Mouse (Mus musculus) cerebral cortex, adult 2 months (tissue): Measurements from ENCODE around the gene Gm21190.

ENCODE experiments used
- WGBS: fragments of 180-500 bp; shearing (Covaris S2); methylation state at CpG from one replicate; pipeline ENCODE4 v1.1.7; 2018; 5-methylcytosine and 5-hydroxymethylcytosine counted together

Gm21190 gene

DNA sequence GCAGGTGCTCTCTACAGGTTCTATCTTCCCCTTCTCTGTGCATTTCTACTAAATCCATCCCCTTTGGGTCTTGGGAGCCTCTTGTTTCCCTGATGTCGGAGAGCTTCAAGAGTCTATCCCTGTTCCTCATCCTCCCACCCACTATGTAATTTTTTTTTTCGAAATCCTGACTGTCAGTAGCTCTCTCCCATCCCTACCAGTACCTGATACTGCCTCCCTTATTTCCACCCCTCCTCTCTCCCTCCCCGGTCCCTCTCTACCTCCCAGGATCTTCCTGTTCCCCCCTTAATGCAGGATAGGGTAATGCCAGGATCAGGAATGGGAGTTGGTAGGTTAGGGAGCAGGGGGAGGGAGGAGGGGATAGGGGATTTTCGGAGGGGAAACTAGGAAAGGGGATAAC is 45.4 kb downstream of the Gm21190 start:
- WGBS = 57% methylated on average over 4 of the region's 4 CpGs

DNA sequence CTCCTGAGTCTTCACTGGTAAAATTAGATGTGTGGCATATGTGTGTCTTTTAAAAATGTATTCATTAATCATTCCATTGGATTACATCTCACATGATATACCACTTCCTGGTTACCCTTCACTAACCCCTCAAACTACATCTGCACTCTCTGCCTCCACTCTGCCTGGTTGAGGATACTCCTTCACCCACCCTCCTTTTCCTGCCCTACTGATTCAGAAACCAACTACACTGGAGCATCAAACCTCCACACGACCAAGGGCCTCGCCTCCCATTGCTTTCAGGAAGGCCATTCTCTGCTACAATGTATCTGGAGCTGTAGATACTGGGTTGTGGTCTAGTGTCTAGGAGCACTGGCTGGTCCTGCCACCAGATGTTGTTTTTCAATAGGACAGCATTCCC is 46.2 kb downstream of the Gm21190 start:
- 58% methylated on average over 2 of the region's 2 CpGs for WGBS

DNA sequence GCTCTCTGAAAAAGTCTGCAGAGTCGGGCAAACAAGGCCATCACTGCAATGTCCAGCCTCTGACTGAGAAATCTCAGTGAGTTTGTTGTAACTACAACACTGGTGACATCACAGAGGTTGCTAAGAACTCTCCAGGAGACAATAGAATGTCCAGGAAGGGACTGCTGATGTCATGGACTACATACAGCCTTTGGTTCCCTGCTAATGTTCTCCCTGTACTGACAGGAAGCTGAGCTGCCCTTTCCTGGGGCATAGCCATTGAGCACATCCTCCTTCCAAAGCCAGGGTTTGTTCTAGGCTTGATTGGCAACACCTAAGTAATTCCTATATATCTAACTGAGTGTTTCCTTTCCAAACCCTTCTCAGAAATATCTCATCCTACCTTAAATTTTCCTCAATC is 52.6 kb downstream of the Gm21190 start, which contains the start of gene Gm21149:
TSS of gene Gm21149 (minus strand) at position 101 of the 400 bp plus-strand sequence.
- WGBS = 52% methylated on average over 1 of the region's 1 CpGs
